Mouse (Mus musculus) erythroblast, embryonic 14.5 days (primary cell): Measurements from ENCODE around the gene Acrbp. TPM values are rescaled to one million over a fixed set of nuclear protein-coding genes. Genes with fewer than 3 reads are reported as not detected.
"Not testable (repeated sequence)": the region's sequence is repeated elsewhere in the genome, so short reads cannot be mapped to it uniquely, and the experiment has no call there.

Experiments
- H3K27me3 ChIP-seq: 2 replicates; pipeline ENCODE4 v1.6.1; 2012; ENCODE audit warnings: inconsistent platforms; ENCODE audit not compliant: control insufficient read depth
- H3K36me3 ChIP-seq: 2 replicates; pipeline ENCODE4 v1.6.1; 2012; ENCODE audit warnings: mild to moderate bottlenecking, inconsistent platforms; ENCODE audit not compliant: control insufficient read depth
- H3K4me1 ChIP-seq: 2 replicates; pipeline ENCODE4 v1.6.1; 2012; ENCODE audit warnings: inconsistent platforms; ENCODE audit not compliant: control insufficient read depth
- H3K4me3 ChIP-seq: replicated peaks from 2 replicates; pipeline ENCODE3; 2012; ENCODE audit warnings: moderate library complexity, mild to moderate bottlenecking, inconsistent platforms
- H3K9me3 ChIP-seq: 2 replicates; pipeline ENCODE4 v1.6.1; 2012; ENCODE audit warnings: low read length, inconsistent platforms, mixed read lengths; ENCODE audit not compliant: control insufficient read depth
- GATA1 ChIP-seq: IDR thresholded peaks from 2 replicates; pipeline ENCODE4 v1.6.1; 2012; ENCODE audit warnings: low read length, inconsistent platforms, mixed read lengths
- TAL1 ChIP-seq: IDR thresholded peaks from 3 replicates; pipeline ENCODE4 v1.6.1; 2012; ENCODE audit warnings: low read length, inconsistent platforms, mixed read lengths
- polyA plus RNA-seq: library from polyadenylated mRNA; stranded (reverse); fragments of >175 nt; gene quantifications from 2 replicates; pipeline ENCODE4 v1.2.3, GENCODE M21; 2012

Gene Acrbp
- polyA plus RNA-seq, 1 experiment: 0.97 TPM

DNA sequence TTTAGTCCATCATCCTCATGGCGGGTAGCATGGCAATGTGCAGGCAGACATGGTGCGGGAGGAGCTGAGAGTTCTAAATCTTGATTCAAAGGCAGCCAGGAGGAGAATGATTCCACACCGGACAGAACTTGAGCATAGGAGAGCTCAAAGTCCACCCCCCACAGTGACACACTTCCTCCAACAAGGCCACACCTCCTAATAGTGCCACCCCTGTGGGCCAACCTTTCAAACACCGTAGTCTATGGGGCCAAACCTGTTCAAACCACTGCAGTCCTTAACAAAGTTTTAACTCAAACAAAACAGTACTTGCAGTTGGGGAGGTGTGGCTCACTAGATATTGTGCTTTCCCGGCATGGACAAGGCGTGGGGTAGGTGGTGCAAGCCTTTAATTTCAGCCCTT lies 14.4 kb downstream of the Acrbp start:
- Histone ChIP-seq H3K36me3 (no peaks in the 10 kb centered on the region), H3K4me3 (no peak overlapping the region), H3K9me3 (no peaks in the 10 kb centered on the region), H3K27me3 (no peaks in the 10 kb centered on the region), H3K4me1 (peaks cover 62% of the 10 kb centered on the region)
- no peak for TF ChIP-seq GATA1
- TF ChIP-seq TAL1: no peak

DNA sequence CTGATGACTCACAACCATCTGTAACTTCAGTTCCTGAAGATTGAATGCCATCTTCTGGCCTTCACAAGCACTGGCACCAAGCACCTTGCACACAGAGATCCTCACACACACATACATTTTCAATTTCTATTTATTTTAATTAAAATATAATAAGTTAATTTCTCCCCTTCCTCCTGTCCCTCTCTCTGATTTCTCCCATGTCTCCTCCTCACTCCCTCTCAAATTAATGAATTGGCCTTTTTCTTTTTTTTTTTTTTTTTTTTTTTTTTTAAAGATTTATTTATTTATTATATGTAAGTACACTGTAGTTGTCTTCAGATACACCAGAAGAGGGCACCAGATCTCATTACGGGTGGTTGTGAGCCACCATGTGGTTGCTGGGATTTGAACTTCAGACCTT lies 15.7 kb downstream of the Acrbp start:
- not testable (repeated sequence) for H3K36me3 ChIP-seq, H3K9me3 ChIP-seq, H3K27me3 ChIP-seq, H3K4me3 ChIP-seq
- H3K4me1 ChIP-seq: peaks cover 69% of the 10 kb centered on the region

DNA sequence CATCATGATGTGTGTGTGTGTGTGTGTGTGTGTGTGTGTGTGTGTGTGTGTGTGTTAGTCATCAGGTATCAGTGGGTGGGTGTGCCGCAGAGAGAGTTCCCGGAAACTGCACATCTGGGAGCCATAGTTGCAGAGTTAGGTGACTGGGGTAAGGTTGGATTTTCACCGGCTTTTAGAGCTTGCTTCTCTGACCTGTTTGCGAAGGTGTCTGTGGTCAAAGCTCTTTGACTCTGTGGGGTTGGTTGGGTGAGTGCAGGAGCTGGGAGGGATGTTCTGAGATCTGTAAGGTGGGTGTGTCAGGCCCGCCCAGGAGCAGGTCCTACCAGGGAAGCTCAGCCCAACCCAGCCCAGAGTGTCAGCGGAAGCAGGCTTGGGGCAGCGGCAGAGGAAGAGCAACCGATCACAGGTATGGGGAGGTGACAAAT lies 18.1 kb downstream of the Acrbp start, which contains the start of gene Lpar5:
Lpar5 (plus strand) TSS at position 350 of the 425 bp plus-strand sequence.
- Histone ChIP-seq H3K9me3 (no peaks in the 10 kb centered on the region), H3K27me3 (no peaks in the 10 kb centered on the region), H3K36me3 (no peaks in the 10 kb centered on the region), H3K4me3 (peak within 1 kb of the TSS; percentile 51), H3K4me1 (peaks cover 74% of the 10 kb centered on the region)
- TF ChIP-seq GATA1 (no peak), TAL1 (no peak)

DNA sequence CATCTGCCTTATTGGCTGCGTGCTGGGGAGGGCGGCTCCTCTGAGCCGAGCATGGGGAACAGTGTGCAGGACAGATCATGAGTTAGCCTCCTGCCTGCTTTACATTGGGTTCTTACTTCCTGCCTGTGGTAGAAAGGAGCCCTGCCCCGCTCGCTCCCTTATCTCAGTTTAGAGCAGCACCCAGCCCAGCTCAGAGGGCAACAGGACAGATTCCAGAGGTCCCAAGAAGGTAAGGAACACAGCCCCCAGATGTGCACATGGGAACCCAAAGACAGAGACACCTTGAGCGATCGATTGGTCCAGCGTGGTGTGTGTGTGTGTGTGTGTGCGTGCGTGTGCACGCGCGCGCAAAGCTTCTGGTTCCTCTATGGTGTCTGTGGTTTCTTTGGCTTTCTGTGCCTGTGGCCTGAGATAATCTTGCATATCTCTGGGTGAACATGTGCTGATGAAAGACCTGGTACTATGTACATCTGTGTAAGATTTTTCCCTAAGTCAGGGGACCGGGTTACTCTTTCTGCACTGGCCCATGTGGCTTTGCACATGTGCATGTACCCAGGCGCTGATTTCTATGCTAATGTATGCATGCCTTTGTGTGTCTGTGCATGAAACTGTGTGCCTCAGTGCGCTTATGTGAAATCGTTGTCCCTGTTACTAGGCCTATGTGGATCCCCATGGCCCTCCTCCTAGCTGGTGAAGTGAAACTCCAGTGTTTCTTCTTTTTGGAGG lies 21.8 kb downstream of the Acrbp start:
- peaks cover 67% of the 10 kb centered on the region for H3K4me1 ChIP-seq
- H3K4me3 ChIP-seq: peak overlapping the region; percentile 56
- TF ChIP-seq TAL1 (peak; percentile 47; the same call in 2 of the 3 replicates), GATA1 (peak; percentile 43)
- H3K9me3 ChIP-seq: no peaks in the 10 kb centered on the region
- no peaks in the 10 kb centered on the region for H3K27me3 ChIP-seq
- H3K36me3 ChIP-seq: no peaks in the 10 kb centered on the region

DNA sequence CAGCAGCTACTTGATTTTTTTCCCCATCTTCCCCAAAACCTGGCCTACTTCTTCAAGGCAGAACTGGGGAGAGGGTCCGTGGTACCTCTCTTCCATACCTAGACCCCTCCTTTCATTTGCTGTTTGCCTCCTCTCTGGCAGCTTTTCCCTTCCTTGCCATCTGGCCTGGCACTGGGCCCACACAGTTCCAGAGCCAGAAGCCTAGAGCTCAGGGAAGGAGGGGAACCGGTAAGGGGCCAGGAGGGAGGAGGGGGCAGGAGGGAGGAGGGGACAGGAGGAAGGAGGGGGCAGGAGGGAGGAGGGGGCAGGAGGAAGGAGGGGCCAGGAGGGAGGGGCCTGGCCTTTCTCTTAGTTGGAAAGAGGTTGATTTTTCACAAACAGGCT lies 22.4 kb downstream of the Acrbp start:
- peak overlapping the region; percentile 56 for H3K4me3 ChIP-seq
- H3K9me3 ChIP-seq: no peaks in the 10 kb centered on the region
- H3K36me3 ChIP-seq: no peaks in the 10 kb centered on the region
- no peaks in the 10 kb centered on the region for H3K27me3 ChIP-seq
- H3K4me1 ChIP-seq: peaks cover 66% of the 10 kb centered on the region
- no peak for TF ChIP-seq TAL1
- no peak for TF ChIP-seq GATA1

DNA sequence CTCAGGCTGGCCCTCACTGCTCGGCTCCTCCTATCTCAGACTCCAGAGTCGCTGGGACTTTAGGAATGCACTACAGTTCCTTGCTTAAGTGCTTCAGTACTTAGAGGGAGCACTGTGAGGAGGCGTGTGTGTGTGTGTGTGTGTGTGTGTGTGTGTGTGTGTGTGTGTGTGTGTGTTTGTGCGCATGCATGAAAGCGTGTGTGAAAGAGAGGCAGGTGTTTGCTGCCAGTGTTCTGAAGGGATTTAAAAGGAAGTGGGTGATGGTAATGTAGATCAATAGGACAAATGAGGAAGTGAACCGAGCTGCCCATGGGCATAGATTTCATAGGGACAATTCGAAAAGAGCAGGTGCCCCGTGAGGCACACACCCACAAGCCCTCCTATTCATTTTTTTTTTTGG lies 24.3 kb downstream of the Acrbp start:
- Histone ChIP-seq H3K27me3 (no peaks in the 10 kb centered on the region), H3K4me3 (no peak overlapping the region), H3K36me3 (no peaks in the 10 kb centered on the region), H3K4me1 (peaks cover 47% of the 10 kb centered on the region), H3K9me3 (no peaks in the 10 kb centered on the region)
- TF ChIP-seq TAL1 (no peak), GATA1 (no peak)

DNA sequence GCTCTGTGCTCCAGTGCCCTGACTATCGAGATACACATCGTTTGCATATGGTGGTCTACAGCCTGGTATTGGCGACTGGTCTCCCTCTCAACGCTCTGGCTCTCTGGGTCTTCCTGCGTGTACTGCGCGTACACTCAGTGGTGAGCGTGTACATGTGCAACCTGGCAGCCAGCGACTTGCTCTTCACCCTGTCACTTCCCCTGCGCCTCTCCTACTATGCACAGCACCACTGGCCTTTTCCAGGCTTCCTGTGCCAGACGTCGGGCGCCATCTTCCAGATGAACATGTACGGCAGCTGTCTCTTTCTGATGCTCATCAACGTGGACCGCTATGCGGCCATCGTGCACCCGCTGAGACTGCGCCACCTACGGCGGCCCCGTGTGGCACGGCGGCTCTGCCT lies 31.9 kb downstream of the Acrbp start:
- Histone ChIP-seq H3K27me3 (peaks cover 4% of the 10 kb centered on the region; the same call in 1 of the 2 replicates), H3K4me3 (peak overlapping the region; percentile 60), H3K9me3 (no peaks in the 10 kb centered on the region), H3K36me3 (0 out of 2 replicates have a peak, but pooled peaks cover 3% of the 10 kb centered on the region), H3K4me1 (peaks cover 18% of the 10 kb centered on the region)
- no peak for TF ChIP-seq GATA1

DNA sequence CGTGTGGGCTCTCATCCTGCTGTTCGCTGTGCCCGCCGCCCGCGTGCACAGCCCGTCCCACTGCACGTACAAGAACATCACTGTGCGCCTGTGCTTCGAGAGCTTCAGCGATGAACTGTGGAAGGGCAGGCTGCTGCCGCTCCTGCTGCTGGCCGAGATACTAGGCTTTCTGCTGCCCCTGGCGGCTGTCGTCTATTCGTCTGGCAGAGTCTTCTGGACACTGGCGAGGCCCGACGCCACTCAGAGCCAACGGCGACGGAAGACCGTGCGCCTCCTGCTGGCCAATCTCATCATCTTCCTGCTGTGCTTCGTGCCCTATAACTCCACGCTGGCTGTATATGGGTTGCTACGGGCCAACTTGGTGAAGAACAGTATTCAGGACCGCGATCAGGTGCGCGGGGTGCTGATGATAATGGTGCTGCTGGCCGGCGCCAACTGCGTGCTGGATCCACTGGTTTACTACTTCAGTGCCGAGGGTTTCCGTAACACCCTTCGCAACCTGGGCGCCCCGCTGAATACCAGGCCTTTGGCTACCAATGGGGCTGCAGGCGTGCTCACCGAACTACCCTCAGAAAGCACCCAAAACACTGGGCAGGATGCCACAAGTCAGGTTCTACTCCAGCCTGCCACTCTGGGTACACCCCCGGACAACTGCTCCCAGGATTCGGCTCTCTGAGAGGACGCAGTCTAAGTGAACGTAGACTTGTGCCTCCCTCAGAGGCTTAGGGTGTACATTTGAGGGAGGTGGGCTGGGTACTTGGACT lies 32.5 kb downstream of the Acrbp start:
- Histone ChIP-seq H3K36me3 (0 out of 2 replicates have a peak, but pooled peaks cover 3% of the 10 kb centered on the region), H3K4me1 (peaks cover 18% of the 10 kb centered on the region), H3K9me3 (no peaks in the 10 kb centered on the region), H3K4me3 (peak overlapping the region; percentile 60), H3K27me3 (peaks cover 4% of the 10 kb centered on the region; the same call in 1 of the 2 replicates)
- no peak for TF ChIP-seq GATA1
- TF ChIP-seq TAL1: no peak

DNA sequence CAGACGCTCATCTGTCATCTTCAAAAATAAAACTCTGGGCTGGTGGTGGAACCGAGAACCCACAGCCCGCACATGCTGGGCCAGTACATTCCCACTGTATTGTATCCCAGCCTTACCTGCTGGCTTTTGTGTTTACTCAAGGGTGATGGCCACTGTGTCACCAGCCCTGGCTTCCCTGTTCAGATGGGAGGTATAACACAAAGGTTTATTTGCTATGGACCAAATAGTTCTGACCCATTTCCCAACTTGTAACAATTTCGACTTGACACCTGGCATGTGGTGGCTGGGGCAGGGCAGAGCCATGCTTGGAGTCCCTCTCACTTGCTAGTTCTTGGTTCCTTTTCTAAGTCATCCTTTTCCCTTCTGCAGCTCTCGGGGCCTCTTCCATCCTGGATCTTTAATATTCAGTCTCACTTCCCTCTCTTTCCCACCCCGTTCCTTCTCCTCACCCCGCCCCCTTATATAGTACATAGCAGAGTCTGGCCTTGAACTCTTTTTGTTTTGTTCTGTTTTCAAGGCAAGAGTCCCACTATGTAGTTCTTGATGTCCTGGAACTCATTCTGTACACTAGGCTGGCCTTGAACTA lies 33.4 kb downstream of the Acrbp start:
- H3K4me3 ChIP-seq: no peak overlapping the region
- H3K27me3 ChIP-seq: peaks cover 4% of the 10 kb centered on the region; the same call in 1 of the 2 replicates
- TF ChIP-seq GATA1 (no peak), TAL1 (no peak)
- H3K9me3 ChIP-seq: no peaks in the 10 kb centered on the region
- H3K4me1 ChIP-seq: peaks cover 19% of the 10 kb centered on the region
- 0 out of 2 replicates have a peak, but pooled peaks cover 3% of the 10 kb centered on the region for H3K36me3 ChIP-seq
